Mouse (Mus musculus) gastrocnemius, postnatal 36 days (tissue): ENCODE measurements around the gene B4galnt3. TPM values are rescaled to one million over a fixed set of nuclear protein-coding genes. Genes with fewer than 3 reads are reported as not detected.
"Not testable (repeated sequence)": the region's sequence is repeated elsewhere in the genome, so short reads cannot be mapped to it uniquely, and the experiment has no call there.

Source experiments
- DNase-seq, 2 experiments: peaks; one replicate each; pipeline ENCODE4 v3.0.0; 2022
- intact Hi-C: fragments of 180-260 bp; cut with DNase I; formaldehyde crosslinking; loops from one replicate; pipeline ENCODE4 v1.15.1; 2025
- long read RNA-seq, 2 experiments: library from polyadenylated mRNA; stranded (forward); transcript quantifications; one replicate each; pipeline ENCODE4 v2.0.0; 2021
- total RNA-seq, 2 experiments: library from RNA; stranded (reverse); gene quantifications; 2 replicates each; pipeline ENCODE4 v1.2.3; 2021

Gene B4galnt3
- 1 to 10 TPM in 1 of 2 experiments, under 1 TPM in 1; 0.99 to 1.7 TPM for total RNA-seq
- long read RNA-seq, experiment 1, result 0 reads
- long read RNA-seq, experiment 2, result 0 reads

DNA sequence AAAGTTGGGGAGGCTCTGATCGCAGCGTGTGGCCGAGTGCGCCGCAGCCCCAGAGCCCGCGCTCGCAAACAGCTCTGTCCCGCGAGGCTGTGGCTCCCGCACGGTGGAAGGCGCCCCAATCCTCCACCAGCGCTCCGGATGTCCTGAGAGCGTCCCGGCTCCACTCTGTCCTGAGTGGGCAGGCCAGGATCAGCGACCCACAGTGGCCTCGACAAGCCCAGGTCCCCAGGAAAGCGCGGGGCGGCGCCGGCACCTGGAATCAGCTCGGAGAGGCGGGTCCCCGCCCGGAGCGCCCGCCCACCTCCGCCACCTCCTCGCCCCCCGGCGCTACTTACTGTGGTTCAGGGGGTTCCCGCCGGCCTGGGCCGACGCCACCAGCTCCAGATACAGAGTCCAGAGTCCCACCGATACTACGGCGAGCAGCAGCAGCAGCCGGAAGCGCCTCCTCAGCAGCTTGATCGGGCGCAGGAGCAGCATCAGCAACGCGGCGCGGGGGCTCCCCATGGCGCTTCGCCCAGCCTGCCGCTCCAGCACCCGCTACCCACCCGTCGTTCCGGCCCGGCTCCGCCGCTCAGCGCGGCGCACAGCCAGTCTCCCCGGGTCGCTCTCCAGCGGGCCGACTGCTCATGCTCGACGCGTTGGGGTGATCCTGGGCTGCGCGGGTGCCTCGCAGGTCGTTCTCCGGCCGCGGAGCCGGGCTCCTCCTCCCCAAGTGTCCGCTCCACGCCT, at the start of gene B4galnt3, which contains the start of gene D330020A13Rik:
B4galnt3 (minus strand) TSS at position 504 of the 729 bp plus-strand sequence.
D330020A13Rik (plus strand) TSS at position 309 of the 729 bp plus-strand sequence.
- peak in 1 of 2 experiments; percentile 8 for DNase-seq
- intact Hi-C loops, result no loop called here

DNA sequence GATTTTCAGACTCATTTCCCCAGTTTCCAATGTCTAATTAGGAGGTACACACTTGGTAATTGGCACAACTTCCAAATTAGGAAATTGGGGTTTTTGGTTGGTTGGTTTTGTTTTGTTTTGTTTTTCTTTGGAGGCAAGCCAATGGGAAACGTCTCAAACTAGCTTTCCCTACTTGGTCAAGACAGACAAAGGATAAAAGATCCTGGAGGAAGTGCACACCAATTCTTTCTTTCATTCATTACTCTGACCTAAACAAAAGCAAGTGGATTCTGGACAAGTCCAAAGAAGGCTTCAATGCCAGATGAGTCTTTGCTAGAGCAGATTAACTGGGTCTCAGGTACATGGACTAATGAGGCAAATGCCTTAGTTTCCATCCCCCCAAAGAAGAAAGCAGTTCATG, 49.6 kb upstream of the B4galnt3 start:
- intact Hi-C loops, result no loop called here
- no peak for DNase-seq

DNA sequence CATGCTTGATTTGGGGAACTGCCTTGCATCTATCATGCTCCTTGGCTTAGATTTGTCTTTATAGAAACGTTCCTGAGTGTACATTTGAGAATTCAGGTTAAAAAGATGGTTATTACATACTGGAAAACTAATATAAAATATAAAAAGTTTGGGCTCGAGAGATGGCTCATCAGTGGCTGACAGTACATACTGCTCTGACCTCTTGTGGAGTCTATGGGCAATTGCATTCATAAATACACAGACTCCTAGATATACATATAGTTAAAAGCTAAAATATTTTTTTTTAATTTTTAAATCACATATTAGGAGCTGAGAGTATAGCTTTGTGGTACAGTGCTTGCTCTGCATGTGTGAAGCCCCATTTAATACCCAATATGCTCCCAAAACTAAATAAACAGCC, 38.0 kb upstream of the B4galnt3 start:
- intact Hi-C loops, result no loop called here
- no peak for DNase-seq

DNA sequence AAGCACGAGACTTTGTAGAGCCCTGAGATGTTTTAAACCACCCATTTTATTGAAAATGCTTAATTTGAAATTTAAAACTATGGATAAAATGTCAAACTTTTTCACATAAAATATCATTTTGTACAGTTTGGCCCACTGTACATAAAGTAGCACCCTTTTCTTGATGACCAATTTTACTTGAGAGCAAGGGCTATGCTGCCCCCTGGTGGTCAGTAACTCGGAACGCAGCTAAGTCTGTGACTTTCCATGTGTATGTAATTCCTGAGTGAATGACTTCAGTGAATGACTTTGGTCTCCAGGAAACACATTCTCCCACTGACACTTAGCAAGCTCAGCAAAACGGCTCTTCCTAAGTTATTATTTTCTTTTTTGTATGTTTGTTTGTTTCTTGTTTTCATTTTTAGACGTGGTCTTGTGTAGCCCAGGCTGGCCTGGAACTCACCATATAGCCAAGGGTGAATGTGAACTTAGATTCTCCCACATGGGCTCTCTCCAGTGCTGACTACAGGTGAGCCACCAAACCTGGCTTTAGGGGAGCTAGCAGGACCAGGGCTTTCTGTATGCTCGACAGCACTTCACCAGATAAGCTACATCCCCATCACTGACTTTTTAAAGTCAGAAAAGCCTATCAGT, 30.1 kb upstream of the B4galnt3 start:
- intact Hi-C loops, result loop anchor here (1.0 kb wide), 1 partner anchor 102 kb away; no protein-coding TSS in a partner anchor
- no peak for DNase-seq

DNA sequence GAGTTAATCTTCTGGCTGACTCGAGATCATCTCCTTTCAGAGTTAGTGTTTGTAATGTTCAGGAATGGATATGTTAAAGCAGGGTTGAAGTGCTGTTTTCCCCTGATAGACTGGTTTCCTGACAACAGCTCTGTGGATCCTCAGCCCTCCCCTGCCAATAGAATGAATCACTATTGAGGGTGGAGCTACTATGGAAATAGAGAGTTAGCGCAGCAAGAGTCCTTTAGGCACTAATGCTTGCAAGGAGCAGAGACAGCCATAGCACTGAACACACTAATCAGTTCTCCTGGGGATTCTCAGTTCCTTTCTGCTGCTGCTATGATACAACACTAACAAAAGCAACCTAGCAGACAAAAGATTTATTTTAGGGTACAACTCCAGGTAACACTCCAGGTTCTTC, 26.0 kb upstream of the B4galnt3 start:
- no peak for DNase-seq
- intact Hi-C loops, result no loop called here

DNA sequence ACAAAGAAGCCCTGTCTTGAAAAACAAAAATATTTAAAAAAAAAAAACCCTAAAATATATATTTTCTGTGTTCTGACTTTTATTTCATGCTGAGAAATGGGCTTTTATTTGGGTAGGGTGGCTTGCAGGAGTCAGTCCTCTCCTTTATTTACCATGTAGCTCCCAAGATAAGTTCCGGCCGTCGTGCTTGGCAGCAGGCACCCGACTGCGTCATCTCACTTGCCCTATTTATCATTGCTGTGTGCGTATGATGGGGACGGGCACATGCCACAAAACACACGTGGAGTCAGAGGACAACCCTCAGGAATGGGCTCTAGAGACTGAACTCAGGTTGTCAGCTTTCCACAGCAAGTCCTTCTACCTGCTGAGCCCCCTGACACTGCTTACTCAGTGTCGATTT, 24.8 kb upstream of the B4galnt3 start:
- no peak for DNase-seq
- intact Hi-C loops, result no loop called here

DNA sequence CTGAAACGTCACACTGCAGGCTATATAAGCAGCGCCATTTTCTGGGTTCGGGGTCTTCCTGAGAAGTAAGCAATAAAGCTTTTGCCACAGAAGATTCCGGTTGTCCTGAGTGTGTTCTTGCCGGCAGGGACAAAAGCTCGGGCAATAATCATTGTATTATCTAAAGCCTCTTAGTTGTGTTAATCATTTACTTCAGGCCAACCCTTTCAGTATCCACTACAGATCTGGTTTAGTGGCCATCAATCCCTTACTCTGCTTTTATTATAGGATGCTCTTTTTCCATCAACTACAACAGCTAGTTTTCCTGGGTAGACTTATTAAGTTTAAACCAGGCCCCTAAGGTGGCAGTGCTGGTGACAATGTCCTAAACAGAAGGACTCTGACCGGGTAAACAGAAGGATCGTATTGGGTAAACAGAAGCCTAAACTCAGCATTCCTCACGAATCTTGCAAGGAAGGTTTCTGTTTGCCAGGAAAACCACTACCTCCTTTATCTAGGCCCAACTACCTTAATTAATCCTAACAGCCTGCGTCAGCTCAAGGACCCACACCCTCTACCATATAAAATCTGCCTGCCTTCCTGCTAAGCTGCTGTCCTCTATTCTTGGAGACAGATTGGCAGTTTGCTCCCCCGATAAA, 24.1 kb upstream of the B4galnt3 start:
- no peak for DNase-seq
- intact Hi-C loops, result no loop called here

DNA sequence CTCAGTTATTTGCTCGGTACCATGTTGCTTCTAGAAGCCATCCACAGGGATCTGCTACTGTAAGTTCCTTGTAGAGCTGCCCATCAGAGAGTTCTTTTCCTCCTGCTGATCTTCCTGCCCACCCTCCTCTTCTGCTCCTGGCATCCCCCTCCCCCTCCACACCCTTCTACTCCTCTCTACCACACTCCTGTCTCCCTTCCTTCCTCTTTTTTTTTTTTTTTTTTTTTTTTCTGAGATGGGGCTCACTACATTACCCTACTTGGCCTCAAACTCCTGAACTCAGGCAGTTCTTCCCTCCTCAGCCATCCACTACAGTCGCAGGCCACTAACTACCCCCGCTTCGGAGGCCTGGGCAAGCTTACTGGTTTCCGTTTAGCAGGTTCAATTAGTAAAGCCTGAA, 18.1 kb upstream of the B4galnt3 start:
- no peak for DNase-seq
- intact Hi-C loops, result no loop called here

DNA sequence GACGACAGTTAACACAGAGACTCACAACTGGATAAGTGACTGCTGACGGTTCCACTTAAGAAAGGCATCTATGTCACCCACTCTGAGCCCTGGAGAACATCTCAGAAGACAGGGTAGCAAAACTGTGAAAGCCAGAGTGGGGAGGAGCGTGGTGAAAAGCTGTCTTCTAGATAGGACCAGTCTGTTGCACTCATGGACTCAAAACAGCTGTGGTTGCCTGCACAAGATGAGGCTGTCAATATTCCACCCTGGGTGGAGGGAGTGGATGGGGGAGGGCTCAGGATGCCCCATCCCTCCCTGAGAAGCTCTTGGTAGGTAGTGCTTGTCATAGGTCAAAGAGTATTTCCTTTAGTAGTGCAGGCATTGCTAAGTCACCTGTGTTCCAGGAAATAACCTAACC, 15.4 kb upstream of the B4galnt3 start:
- intact Hi-C loops, result no loop called here

DNA sequence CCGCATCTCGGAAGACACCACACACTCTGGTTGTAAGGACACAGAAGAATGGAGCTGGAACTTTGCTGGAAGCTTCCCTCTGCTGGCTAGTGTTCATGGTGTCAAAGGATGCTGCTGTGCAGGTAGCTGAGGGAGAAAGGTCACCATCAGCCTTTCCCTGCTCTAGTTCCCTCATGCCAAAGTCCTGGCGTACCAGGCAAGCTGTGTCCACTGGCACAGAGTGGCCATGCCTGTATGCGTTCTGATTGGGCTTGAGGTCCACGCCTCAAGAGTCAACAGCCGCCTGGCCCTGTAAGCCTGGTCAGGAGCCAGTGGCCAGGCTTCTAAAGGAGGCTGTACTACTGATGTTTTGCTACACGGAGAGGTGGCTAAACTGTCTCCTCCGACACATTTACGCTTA, 15.0 kb upstream of the B4galnt3 start:
- no peak for DNase-seq
- intact Hi-C loops, result no loop called here

More for the DNA sequence above, 15.4 kb upstream of the B4galnt3 start:
- DNase-seq, result no peak

DNA sequence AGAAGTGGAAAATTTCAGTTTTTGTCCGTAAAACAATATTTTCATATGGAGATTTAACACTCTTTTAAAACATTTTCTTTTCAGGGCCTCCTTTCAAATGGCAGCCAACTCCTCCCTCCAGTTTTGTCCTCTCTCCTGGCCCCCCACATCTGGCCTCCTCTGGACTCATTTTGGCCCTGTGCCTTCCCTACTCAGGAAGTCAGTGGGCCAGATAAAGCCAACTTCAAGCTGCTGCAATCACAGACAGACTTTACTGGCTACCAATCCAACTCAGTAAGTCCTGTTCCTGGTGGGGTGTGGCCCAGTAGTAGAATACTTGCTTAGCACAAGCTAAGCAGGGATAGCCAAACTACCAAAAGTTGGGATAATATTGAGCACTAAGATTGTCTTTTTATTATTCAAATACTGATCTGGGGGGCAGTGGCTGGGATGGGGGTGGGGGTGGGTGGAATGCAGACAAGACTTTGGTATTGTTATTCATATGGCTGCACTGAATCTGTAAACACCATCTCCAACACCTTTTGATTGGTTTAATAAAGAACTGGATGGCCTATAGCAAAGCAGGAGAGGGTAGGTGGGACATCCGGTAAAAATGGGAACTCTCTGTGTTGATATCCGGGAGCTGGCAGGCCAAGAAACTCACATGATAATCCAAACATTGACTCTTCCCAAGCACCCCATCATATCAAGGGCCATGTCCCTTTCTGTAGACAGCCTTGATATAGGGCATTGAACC, 12.7 kb upstream of the B4galnt3 start:
- DNase-seq, result no peak
- intact Hi-C loops, result no loop called here

DNA sequence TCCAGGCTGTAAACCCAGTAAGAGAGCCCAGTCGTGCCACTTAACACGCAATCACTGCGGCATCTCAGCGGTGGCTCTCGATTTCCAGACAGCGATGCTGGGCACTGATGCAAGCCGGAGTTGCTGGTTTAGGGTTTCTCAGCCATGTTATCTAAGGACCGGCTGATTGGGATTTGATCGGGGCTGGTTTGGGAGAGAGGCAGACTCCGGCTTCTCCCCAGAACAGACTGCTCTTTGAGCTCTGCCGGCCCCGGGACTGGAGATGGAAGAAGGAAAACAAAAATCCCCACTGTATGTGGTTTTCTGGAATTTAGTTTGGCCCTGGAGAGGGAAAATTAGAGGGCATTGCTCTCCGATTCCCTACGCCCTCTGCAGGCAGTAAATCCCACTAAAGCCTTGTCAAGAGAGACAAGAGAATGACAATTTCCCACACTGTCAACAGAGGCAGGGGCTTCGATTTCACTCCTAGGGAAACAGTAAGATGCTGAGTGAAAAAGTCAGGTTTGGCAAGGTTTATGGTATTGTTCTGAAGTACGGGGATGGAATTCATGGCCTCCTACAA, 8.5 kb upstream of the B4galnt3 start:
- intact Hi-C loops, result no loop called here
- DNase-seq, result no peak

DNA sequence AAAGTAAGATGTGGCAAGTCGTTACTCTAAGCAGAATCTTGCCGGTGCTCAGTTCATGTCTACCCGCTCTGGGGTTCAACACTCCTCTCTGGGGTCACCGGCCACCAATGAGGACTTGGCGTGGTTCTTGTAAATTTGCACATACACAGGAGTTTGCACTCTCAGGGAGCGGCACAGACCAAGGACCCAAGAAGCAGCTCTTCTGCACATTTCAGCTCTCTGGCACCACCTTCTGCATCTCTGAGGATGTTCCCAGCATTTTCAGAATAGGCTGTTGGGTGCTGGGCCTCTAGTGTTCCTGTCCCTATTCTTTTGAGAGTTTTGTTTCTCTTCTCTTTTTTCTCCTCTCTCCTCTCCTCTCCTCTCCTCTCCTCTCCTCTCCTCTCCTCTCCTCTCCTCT, 6.8 kb upstream of the B4galnt3 start:
- intact Hi-C loops, result loop anchor here (1.0 kb wide), 1 partner anchor 79 kb away; no protein-coding TSS in a partner anchor
- DNase-seq, result no peak

DNA sequence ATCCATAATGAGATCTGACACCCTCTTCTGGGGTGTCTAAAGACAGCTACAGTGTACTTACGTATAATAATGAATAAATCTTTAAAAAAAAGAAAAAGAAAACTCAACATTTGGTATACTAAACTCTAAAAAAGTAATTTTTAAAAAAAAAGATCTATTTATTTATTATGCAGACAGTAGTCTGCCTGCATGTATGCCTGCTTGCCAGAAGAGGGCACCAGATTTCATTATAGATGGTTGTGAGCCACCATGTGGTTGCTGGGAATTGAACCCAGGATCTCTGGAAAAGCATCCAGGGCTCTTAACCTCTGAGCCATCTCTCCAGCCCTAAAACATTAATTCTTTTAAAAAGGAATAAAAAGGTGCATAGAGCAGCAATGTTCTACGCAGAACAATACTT, 2.2 kb upstream of the B4galnt3 start:
- intact Hi-C loops, DNase-seq: not testable (repeated sequence)

DNA sequence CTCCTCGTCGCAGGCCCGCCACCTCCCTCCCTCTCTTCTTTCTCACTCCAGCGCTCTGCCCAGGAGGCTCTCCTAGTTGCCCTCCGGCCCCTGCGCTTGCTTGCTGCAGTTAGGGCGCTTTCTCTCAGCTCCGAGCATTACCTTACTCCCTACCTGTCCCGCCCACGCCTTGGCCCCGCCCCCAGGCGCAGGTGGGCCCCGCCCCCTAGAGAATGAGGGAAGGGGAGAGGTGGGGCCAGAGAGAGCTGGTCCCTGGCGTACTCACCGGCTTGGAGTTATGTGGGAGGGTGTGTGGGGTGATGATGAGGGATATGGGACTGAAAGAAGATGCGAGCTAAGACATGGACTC, 400 bp upstream of the B4galnt3 start:
- intact Hi-C loops, result no loop called here
- no peak for DNase-seq

DNA sequence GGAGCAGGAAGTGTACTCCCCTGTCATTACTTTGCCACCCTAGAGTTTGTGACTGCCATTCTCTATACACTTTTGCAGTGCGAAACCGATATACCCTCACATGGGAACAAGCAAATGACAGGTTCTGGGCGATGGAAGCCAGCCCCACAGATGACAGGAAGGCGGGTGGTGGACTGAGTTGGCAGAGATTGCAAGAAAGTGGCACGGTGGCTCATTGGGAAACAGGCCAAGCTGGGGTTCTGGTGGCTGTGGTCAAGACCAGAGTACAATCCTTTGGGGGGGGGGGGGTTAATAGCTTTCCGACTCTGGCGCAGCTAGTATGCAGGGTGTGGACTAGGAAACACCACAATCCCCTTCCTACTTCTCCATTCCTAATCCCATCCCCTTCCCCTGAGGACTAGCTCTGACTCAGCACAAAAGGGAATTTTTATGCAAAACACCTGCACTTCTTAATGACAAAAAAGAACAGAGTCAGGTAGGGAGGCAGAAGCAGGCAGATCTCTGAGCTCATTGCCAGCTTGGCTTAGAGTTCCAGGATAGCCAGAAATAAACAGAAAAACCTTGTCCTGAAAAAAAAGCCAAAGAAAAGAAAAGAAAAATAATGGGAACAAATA, 2.9 kb downstream of the B4galnt3 start:
- intact Hi-C loops, result no loop called here
- no peak for DNase-seq

DNA sequence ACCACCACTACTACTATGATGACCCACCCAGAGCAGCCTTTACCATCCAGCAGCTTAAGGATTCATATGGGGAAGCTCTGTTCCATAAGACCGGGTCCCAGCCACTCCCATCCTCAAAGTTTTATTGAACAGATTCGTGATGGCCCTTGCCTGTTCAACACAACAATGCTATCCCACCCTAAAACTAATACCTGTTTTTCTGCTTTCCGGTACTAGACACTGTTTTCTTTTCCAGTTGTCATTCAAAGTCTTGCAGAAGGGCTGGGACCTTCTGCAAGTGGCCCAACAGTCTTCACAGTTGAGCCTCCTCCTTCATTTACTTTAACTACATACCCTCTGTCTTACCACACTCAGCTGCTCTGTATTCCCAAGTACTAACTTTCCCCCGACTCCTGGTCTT, 4.9 kb downstream of the B4galnt3 start:
- DNase-seq, result no peak
- intact Hi-C loops, result no loop called here

DNA sequence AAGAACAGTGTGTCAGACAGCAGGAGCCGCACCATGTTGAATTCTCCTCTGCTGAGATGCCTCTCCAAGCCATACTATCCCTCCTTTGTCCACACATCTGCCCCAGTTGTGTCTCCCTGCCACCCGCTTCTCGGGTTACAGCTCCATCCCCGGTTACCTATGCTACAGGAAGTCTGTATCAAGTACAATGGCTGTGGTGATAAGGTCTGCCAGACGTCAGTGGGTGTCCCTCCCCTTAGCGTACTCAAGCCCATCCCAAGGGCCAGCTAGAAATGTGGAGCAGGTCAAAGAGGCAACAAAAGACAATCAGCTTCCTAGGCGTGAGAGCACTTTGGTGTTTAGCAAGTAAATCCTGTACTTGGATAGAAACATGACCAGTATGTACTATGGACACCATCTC, 5.8 kb downstream of the B4galnt3 start:
- no peak for DNase-seq
- intact Hi-C loops, result no loop called here

DNA sequence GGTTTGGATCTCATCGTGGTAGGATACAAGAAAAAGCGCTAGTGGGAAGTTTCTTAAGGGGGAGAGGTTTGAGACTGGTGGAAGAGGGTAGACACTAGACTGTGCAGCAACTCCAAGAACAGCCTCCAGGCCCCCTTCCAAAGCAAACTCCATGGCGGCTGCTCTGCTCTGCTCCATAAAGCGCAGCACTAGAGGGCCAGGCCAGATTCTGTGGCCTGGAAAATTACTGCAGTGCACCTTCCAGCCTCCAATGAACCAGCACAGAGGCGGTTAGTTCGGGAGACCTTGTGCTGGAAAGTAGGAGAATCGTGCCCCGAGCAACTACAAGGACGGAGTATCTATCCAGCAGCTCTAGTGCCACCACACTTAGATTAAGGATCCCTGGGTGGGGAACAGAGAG, 7.1 kb downstream of the B4galnt3 start:
- no peak for DNase-seq
- intact Hi-C loops, result no loop called here

DNA sequence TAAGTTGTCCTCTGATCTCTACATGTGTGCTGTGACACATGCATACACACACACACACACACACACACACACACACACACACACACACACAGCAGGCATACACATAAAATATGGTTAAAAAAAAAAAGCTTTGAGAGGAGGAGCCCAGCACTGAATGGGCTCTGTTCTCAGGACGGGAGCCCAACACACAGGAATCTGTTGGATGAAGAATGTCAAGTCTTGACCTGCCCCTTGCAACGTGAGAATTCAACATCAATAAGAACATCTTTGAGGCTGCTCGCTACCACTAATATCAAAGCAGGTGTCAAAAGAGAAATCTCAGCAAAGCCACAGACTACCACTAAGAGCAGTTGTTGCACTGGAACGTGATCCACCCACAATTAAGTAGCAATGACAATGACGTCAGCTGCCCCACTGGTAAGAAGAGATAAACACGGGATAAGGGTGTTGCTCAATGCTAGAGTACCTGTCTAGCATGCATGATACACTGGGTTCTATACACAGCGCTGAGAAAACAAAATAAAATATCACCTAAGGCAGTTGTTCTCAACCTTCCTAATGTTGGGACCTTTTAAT, 17.4 kb downstream of the B4galnt3 start:
- DNase-seq, result no peak
- intact Hi-C loops, result no loop called here
